Mouse (Mus musculus) myocyte (in vitro differentiated cells): Measurements from ENCODE around the gene Fcor.

Experiments
- CEBPB ChIP-seq: IDR thresholded peaks from 2 replicates; pipeline ENCODE4 v1.6.1; 2011; ENCODE audit warnings: mild to moderate bottlenecking, moderate library complexity; ENCODE audit not compliant: poor library complexity, insufficient read depth, severe bottlenecking
- MAX ChIP-seq: IDR thresholded peaks from one replicate; pipeline ENCODE4 v1.6.1; 2011; ENCODE audit warnings: low read depth, mild to moderate bottlenecking, control low read depth
- MYOD1 ChIP-seq, 3 experiments: IDR thresholded peaks; one replicate each; pipeline ENCODE4 v1.6.1; 2011; ENCODE audit warnings: control low read depth in 2 of 3, low read depth in 2 of 3, mild to moderate bottlenecking in 2 of 3, moderate library complexity in 1 of 3; ENCODE audit not compliant: insufficient read length in 2 of 3, control insufficient read depth in 1 of 3
- POLR2A ChIP-seq: IDR thresholded peaks from one replicate; pipeline ENCODE4 v1.6.1; 2011; ENCODE audit warnings: low read depth, mild to moderate bottlenecking, control low read depth, moderate library complexity; ENCODE audit not compliant: insufficient read length
- POLR2AphosphoS2 ChIP-seq: IDR thresholded peaks from one replicate; pipeline ENCODE4 v1.6.1; 2011; ENCODE audit warnings: low read depth, control low read depth; ENCODE audit not compliant: insufficient read length
- SRF ChIP-seq: IDR thresholded peaks from one replicate; pipeline ENCODE4 v1.6.1; 2011; ENCODE audit warnings: low read depth; ENCODE audit not compliant: control insufficient read depth, insufficient read length
- TCF12 ChIP-seq: IDR thresholded peaks from one replicate; pipeline ENCODE4 v1.6.1; 2011; ENCODE audit warnings: mild to moderate bottlenecking, control low read depth; ENCODE audit not compliant: poor library complexity, insufficient read depth, severe bottlenecking
- USF1 ChIP-seq: IDR thresholded peaks from one replicate; pipeline ENCODE4 v1.6.1; 2011; ENCODE audit warnings: low read depth, mild to moderate bottlenecking, control low read depth, moderate library complexity

DNA sequence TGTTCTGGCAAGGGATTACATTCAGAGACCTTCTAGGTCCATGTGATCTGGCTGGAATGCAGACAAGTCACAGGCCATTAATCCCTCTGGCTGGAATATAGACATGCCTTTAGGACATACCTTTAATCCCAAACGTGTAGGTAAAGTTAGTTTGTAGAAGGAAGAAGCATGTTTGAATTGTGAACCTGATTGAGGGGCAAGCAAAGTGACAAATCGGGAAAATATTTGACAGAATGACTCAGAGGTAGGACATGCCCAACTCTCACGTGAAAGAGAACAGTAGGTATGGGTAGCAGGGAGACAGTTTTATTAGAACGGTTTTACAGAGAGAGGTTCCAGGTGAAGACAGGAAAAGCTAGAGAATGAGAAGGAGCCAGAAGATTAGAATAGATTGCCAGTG, 24.6 kb downstream of the Fcor start:
- TF ChIP-seq MAX (no peak), POLR2AphosphoS2 (no peak), POLR2A (no peak), SRF (no peak), TCF12 (no peak), MYOD1 (IDR thresholded peaks at IDR 0.05; ENCODE audit: control insufficient read depth in 1 of 3, insufficient read length in 2 of 3, low read depth in 2 of 3) (no peak), USF1 (no peak), CEBPB (no peak)
